Mouse (Mus musculus) liver, embryonic 12.5 days (tissue): ENCODE results near the gene Add3. TPM values are rescaled to one million over a fixed set of nuclear protein-coding genes. Genes with fewer than 3 reads are reported as not detected.

Source experiments
- ATAC-seq: fragments of 200-750 bp; cut with Nextera tagmentation; 2 replicates; pipeline ENCODE4 v1.8.0; 2017; ENCODE audit warnings: moderate number of reproducible peaks, mild to moderate bottlenecking, moderate library complexity
- H3K27ac ChIP-seq: fragments of 300-500 bp; sonication (generic); 2 replicates; pipeline ENCODE4 v1.5.1; 2016; ENCODE audit warnings: mild to moderate bottlenecking
- H3K27me3 ChIP-seq: fragments of 300-500 bp; sonication (generic); replicated peaks from 2 replicates; pipeline ENCODE4 v1.6.1; 2016; ENCODE audit warnings: mild to moderate bottlenecking, moderate library complexity
- H3K36me3 ChIP-seq: fragments of 300-500 bp; sonication (generic); 2 replicates; pipeline ENCODE4 v1.6.1; 2016; ENCODE audit warnings: mild to moderate bottlenecking, moderate library complexity
- H3K4me1 ChIP-seq: fragments of 300-500 bp; sonication (generic); 2 replicates; pipeline ENCODE4 v1.6.1; 2016
- H3K4me2 ChIP-seq: fragments of 300-500 bp; sonication (generic); 2 replicates; pipeline ENCODE4 v1.6.1; 2016; ENCODE audit warnings: mild to moderate bottlenecking, moderate library complexity
- H3K4me3 ChIP-seq: fragments of 300-500 bp; sonication (generic); 2 replicates; pipeline ENCODE4 v1.5.1; 2016; ENCODE audit warnings: mild to moderate bottlenecking, moderate library complexity
- H3K9ac ChIP-seq: fragments of 300-500 bp; sonication (generic); 2 replicates; pipeline ENCODE4 v1.6.1; 2016; ENCODE audit warnings: mild to moderate bottlenecking, moderate library complexity
- H3K9me3 ChIP-seq: fragments of 300-500 bp; sonication (generic); replicated peaks from 2 replicates; pipeline ENCODE4 v1.6.1; 2016; ENCODE audit warnings: mild to moderate bottlenecking, moderate library complexity
- WGBS: fragments of 180-500 bp; shearing (Covaris S2); methylation state at CpG from one replicate; pipeline ENCODE4 v1.1.7; 2016; ENCODE audit not compliant: insufficient replicate concordance; 5-methylcytosine and 5-hydroxymethylcytosine counted together
- polyA plus RNA-seq: library from polyadenylated mRNA; unstranded; fragments of >200 nt; fragmentation: Nextera tagmentation; extraction: Ambion mirVana; gene quantifications from 2 replicates; pipeline ENCODE4 v1.2.1, GENCODE M21; 2016

The Add3 gene
- polyA plus RNA-seq, 1 experiment from 2014 or later, result 42.2 TPM

- Histone ChIP-seq H3K4me1 (peaks cover 94% of the 10 kb centered on the region), H3K4me3 (no peak overlapping the region), H3K27ac (peak overlapping the region; percentile 60), H3K4me2 (peak overlapping the region; percentile 52; the same call in 1 of the 2 replicates), H3K9me3 (no peaks in the 10 kb centered on the region), H3K36me3 (0 out of 2 replicates have a peak, but pooled peaks cover 4% of the 10 kb centered on the region), H3K9ac (no peak overlapping the region), H3K27me3 (peaks cover 12% of the 10 kb centered on the region; the same call in 1 of the 2 replicates)
- WGBS, result 64% methylated on average over 6 of the region's 6 CpGs
- no peak for ATAC-seq
Observed at GRCm38 (mm10) chr19:53188186-53188585, 47.9 kb downstream of the Add3 start.

DNA sequence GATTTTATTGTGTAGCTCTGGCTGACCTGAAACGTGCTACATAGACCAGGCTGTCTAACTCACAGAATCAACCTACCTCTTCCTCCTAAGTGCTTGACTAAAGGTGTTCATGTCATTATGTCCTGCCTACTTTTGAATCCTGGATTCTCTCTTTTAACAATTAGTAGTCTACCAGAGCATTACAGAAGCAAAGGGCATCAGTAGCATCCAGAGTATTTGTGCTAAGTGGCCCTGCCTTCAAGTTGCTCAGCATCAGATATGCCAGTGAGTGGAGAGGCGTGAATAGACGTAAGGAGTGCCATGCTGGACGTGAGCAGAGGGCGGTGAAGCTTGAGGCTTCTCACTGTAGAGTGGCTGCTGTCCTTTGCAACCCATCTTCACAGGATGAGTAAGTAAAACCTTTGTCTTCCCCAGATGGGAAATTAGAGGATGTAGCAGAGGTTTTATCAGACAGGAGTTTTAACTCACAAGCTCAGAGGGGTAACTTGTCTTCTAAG is 48.5 kb downstream of the Add3 start:
- Histone ChIP-seq H3K4me3 (no peak overlapping the region), H3K9me3 (no peaks in the 10 kb centered on the region), H3K27me3 (peaks cover 6% of the 10 kb centered on the region; the same call in 1 of the 2 replicates), H3K4me2 (no peak overlapping the region), H3K9ac (no peak overlapping the region), H3K36me3 (0 out of 2 replicates have a peak, but pooled peaks cover 4% of the 10 kb centered on the region), H3K27ac (peak overlapping the region; percentile 50; the same call in 1 of the 2 replicates), H3K4me1 (peaks cover 94% of the 10 kb centered on the region)
- WGBS, result 64% methylated on average over 5 of the region's 5 CpGs
- ATAC-seq, result no peak

DNA sequence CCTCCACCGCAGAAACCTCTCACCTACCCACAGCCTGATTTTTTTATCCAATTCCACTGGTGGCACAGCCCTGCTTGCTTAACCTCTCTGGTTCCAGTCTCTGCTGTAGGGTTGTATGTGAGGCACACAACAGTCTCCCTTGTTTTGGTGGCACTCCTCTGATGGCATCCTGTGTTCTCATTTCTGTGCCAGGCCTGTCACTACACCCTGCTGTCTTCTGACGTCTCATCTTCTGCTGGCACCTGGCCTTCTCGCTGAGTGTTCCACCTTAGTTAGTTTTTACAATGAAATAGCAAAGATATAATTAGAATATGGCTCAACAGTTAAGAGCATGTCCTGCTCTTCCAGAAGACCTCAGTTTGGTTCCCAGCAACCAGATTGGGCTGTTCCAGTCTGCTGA is 49.5 kb downstream of the Add3 start:
- H3K4me2 ChIP-seq, result 0 out of 2 replicates have a peak overlapping the region, but pooled peaks have one; percentile 5
- no peak overlapping the region for H3K9ac ChIP-seq
- H3K9me3 ChIP-seq, result no peaks in the 10 kb centered on the region
- no peaks in the 10 kb centered on the region for H3K27me3 ChIP-seq
- no peak for ATAC-seq
- H3K36me3 ChIP-seq, result 0 out of 2 replicates have a peak, but pooled peaks cover 4% of the 10 kb centered on the region
- H3K4me3 ChIP-seq, result no peak overlapping the region
- peaks cover 94% of the 10 kb centered on the region for H3K4me1 ChIP-seq
- H3K27ac ChIP-seq, result peak overlapping the region; percentile 72
- WGBS, result 75% methylated on average over 3 of the region's 3 CpGs

GRCm38 (mm10) chr19:53190232-53190631 is 50.0 kb downstream of the Add3 start:
- peaks cover 94% of the 10 kb centered on the region for H3K4me1 ChIP-seq
- H3K4me2 ChIP-seq, result 0 out of 2 replicates have a peak overlapping the region, but pooled peaks have one; percentile 5
- H3K9me3 ChIP-seq, result no peaks in the 10 kb centered on the region
- H3K4me3 ChIP-seq, result no peak overlapping the region
- no peak overlapping the region for H3K9ac ChIP-seq
- H3K27me3 ChIP-seq, result no peaks in the 10 kb centered on the region
- 0 out of 2 replicates have a peak, but pooled peaks cover 4% of the 10 kb centered on the region for H3K36me3 ChIP-seq
- 31% methylated on average over 3 of the region's 3 CpGs for WGBS
- H3K27ac ChIP-seq, result peak overlapping the region; percentile 72
- peak; percentile 53 for ATAC-seq

GRCm38 (mm10) chr19:53191867-53192487 is 51.7 kb downstream of the Add3 start:
- ATAC-seq, result peak; percentile 81
- peaks cover 92% of the 10 kb centered on the region for H3K4me1 ChIP-seq
- H3K9me3 ChIP-seq, result no peaks in the 10 kb centered on the region
- peak overlapping the region; percentile 73 for H3K27ac ChIP-seq
- no peaks in the 10 kb centered on the region for H3K27me3 ChIP-seq
- WGBS, result 33% methylated on average over 6 of the region's 6 CpGs
- H3K4me2 ChIP-seq, result peak overlapping the region; percentile 36
- no peak overlapping the region for H3K4me3 ChIP-seq
- 0 out of 2 replicates have a peak, but pooled peaks cover 4% of the 10 kb centered on the region for H3K36me3 ChIP-seq
- peak overlapping the region; percentile 25; the same call in 1 of the 2 replicates for H3K9ac ChIP-seq

- Histone ChIP-seq H3K27me3 (no peaks in the 10 kb centered on the region), H3K4me2 (peak overlapping the region; percentile 69; the same call in 1 of the 2 replicates), H3K9me3 (no peaks in the 10 kb centered on the region), H3K4me1 (peaks cover 85% of the 10 kb centered on the region), H3K27ac (peak overlapping the region; percentile 87), H3K9ac (no peak overlapping the region), H3K36me3 (0 out of 2 replicates have a peak, but pooled peaks cover 4% of the 10 kb centered on the region), H3K4me3 (no peak overlapping the region)
- 54% methylated on average over 2 of the region's 2 CpGs for WGBS
- no peak for ATAC-seq
Observed at GRCm38 (mm10) chr19:53193190-53193589, 52.9 kb downstream of the Add3 start.

DNA sequence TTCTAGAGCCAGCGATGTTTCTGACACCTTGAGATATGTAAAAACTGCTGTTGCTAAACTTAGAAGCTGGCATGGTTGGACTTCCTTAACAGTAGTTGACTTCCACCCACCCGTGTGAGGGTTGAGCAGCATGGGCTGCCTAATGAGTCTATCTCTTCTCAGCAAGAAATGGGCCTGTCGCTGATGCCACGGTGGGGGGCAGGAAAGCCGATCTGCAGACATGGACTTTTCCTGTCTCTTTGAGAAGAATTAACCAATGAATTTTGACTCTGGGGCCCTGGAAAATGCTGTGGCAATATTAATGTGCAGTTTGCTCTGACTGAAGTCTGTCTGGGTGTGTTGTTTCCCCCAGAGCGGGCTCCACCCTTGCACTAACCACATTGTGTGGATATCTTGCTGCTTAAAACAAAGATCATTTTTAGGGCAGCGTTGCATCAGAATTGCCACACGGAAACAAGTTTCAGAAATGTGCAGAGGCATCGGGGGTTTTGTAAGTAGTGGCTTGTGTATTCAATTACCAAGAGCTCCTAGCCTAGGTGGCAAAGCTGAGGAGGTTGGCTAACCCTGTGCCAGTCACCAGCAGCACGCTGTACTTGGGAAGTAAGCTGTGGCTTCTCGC is 53.8 kb downstream of the Add3 start:
- Histone ChIP-seq H3K27me3 (no peaks in the 10 kb centered on the region), H3K4me2 (peak overlapping the region; percentile 69), H3K27ac (peak overlapping the region; percentile 87), H3K9me3 (no peaks in the 10 kb centered on the region), H3K36me3 (0 out of 2 replicates have a peak, but pooled peaks cover 1% of the 10 kb centered on the region), H3K4me3 (peak overlapping the region; percentile 39), H3K4me1 (peaks cover 83% of the 10 kb centered on the region), H3K9ac (peak overlapping the region; percentile 62)
- ATAC-seq, result peak; percentile 79
- WGBS, result 12% methylated on average over 11 of the region's 11 CpGs

- Histone ChIP-seq H3K9me3 (no peaks in the 10 kb centered on the region), H3K4me3 (peak overlapping the region; percentile 39), H3K36me3 (peaks cover 7% of the 10 kb centered on the region), H3K27ac (peak overlapping the region; percentile 87), H3K9ac (peak overlapping the region; percentile 62), H3K27me3 (no peaks in the 10 kb centered on the region), H3K4me2 (peak overlapping the region; percentile 69), H3K4me1 (peaks cover 80% of the 10 kb centered on the region)
- no peak for ATAC-seq
- WGBS, result 50% methylated on average over 9 of the region's 9 CpGs
Observed at GRCm38 (mm10) chr19:53194751-53195520, 54.7 kb downstream of the Add3 start.

GRCm38 (mm10) chr19:53196961-53197360 is 56.7 kb downstream of the Add3 start:
- Histone ChIP-seq H3K4me2 (no peak overlapping the region), H3K9ac (no peak overlapping the region), H3K4me1 (peaks cover 67% of the 10 kb centered on the region), H3K27ac (no peak overlapping the region), H3K4me3 (no peak overlapping the region), H3K9me3 (no peaks in the 10 kb centered on the region), H3K36me3 (peaks cover 7% of the 10 kb centered on the region), H3K27me3 (no peaks in the 10 kb centered on the region)
- 84% methylated on average over 10 of the region's 10 CpGs for WGBS
- ATAC-seq, result no peak

DNA sequence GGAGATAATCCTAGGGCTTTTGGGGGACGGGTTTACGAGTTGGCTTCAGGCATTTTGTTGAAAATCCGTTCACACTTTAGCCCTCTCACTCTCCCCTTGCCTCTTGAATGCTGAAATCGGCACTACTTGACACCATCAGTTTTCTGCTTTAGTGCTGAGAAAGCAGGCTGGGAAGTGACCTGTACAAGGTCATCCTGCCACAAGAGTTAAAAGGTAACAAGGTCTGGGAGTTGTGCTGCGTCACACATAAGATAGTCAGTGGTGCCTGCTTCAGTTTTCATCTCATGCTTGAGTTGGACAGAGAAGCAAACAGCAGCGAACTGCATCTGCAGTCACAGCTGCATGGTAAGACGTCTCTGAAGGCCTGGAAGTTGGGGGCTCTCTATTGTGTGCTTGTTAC is 57.5 kb downstream of the Add3 start:
- H3K27me3 ChIP-seq, result no peaks in the 10 kb centered on the region
- H3K9me3 ChIP-seq, result no peaks in the 10 kb centered on the region
- WGBS, result 80% methylated on average over 7 of the region's 7 CpGs
- no peak overlapping the region for H3K27ac ChIP-seq
- H3K4me3 ChIP-seq, result no peak overlapping the region
- no peak overlapping the region for H3K4me2 ChIP-seq
- H3K4me1 ChIP-seq, result peaks cover 62% of the 10 kb centered on the region
- ATAC-seq, result no peak
- H3K36me3 ChIP-seq, result peaks cover 11% of the 10 kb centered on the region
- no peak overlapping the region for H3K9ac ChIP-seq

- WGBS, result 64% methylated on average over 17 of the region's 17 CpGs
- H3K27me3 ChIP-seq, result no peaks in the 10 kb centered on the region
- H3K4me1 ChIP-seq, result peaks cover 51% of the 10 kb centered on the region
- no peak overlapping the region for H3K4me3 ChIP-seq
- peak overlapping the region; percentile 29; the same call in 1 of the 2 replicates for H3K27ac ChIP-seq
- ATAC-seq, result no peak
- no peak overlapping the region for H3K4me2 ChIP-seq
- H3K9ac ChIP-seq, result no peak overlapping the region
- peaks cover 13% of the 10 kb centered on the region for H3K36me3 ChIP-seq
- H3K9me3 ChIP-seq, result no peaks in the 10 kb centered on the region
Observed at GRCm38 (mm10) chr19:53198706-53199572, 58.7 kb downstream of the Add3 start.
